Mouse (Mus musculus) adrenal gland, adult 8-10 months (tissue): ENCODE measurements at regions not wholly inside any gene's neighbourhood (a gene's known extent, or its start where the extent isn't known, plus 50 kb on each side); places are given as distances from the start of the nearest gene placed in this dataset.
"Not testable (repeated sequence)": the region's sequence is repeated elsewhere in the genome, so short reads cannot be mapped to it uniquely, and the experiment has no call there.

ENCODE experiments used
- DNase-seq: peaks from one replicate; pipeline ENCODE4 v3.0.0; 2022

- DNase-seq, result no peak
Measured at GRCm38 (mm10) chr8:109312731-109313130, 181.1 kb upstream of the Pmfbp1 start.

- DNase-seq, result no peak
Measured at GRCm38 (mm10) chr8:109320955-109321354, 172.9 kb upstream of the Pmfbp1 start.

GRCm38 (mm10) chr8:109323351-109323750, 170.5 kb upstream of the Pmfbp1 start:
- DNase-seq, result no peak

- no peak for DNase-seq
Measured at GRCm38 (mm10) chr8:109324241-109324640, 169.6 kb upstream of the Pmfbp1 start.

- no peak for DNase-seq
Measured at GRCm38 (mm10) chr8:109336203-109336602, 157.6 kb upstream of the Pmfbp1 start.

GRCm38 (mm10) chr8:109338220-109338835, 155.5 kb upstream of the Pmfbp1 start:
- no peak for DNase-seq

- DNase-seq, result not testable (repeated sequence)
Measured at GRCm38 (mm10) chr8:109340647-109341046, 153.2 kb upstream of the Pmfbp1 start.

GRCm38 (mm10) chr8:109355168-109355567, 138.7 kb upstream of the Pmfbp1 start:
- no peak for DNase-seq

- DNase-seq, result no peak
Measured at GRCm38 (mm10) chr8:109359396-109360051, 134.3 kb upstream of the Pmfbp1 start.

GRCm38 (mm10) chr8:109360081-109360715, 133.6 kb upstream of the Pmfbp1 start:
- DNase-seq, result no peak

- DNase-seq, result no peak
Measured at GRCm38 (mm10) chr8:109360904-109361303, 132.9 kb upstream of the Pmfbp1 start.

GRCm38 (mm10) chr8:109361575-109362361, 132.1 kb upstream of the Pmfbp1 start:
- DNase-seq, result no peak

- no peak for DNase-seq
Measured at GRCm38 (mm10) chr8:109363185-109363845, 130.5 kb upstream of the Pmfbp1 start.

GRCm38 (mm10) chr8:109373977-109374376, 119.8 kb upstream of the Pmfbp1 start:
- DNase-seq, result no peak

- no peak for DNase-seq
Measured at GRCm38 (mm10) chr8:109384881-109385280, 108.9 kb upstream of the Pmfbp1 start.

GRCm38 (mm10) chr8:109395133-109395855, 98.5 kb upstream of the Pmfbp1 start:
- DNase-seq, result no peak

GRCm38 (mm10) chr8:109399616-109400015, 94.2 kb upstream of the Pmfbp1 start:
- no peak for DNase-seq

GRCm38 (mm10) chr8:109400192-109400591, 93.6 kb upstream of the Pmfbp1 start:
- no peak for DNase-seq

GRCm38 (mm10) chr8:109407913-109408312, 85.9 kb upstream of the Pmfbp1 start:
- DNase-seq, result no peak

- DNase-seq, result peak; percentile 35
Measured at GRCm38 (mm10) chr8:109410531-109410930, 83.3 kb upstream of the Pmfbp1 start.

GRCm38 (mm10) chr8:109413386-109413785, 80.4 kb upstream of the Pmfbp1 start:
- no peak for DNase-seq

- DNase-seq, result no peak
Measured at GRCm38 (mm10) chr8:109415315-109415714, 78.5 kb upstream of the Pmfbp1 start.
